Mouse (Mus musculus) midbrain, embryonic 12.5 days (tissue): Measurements from ENCODE around the gene Sptbn1. TPM values are rescaled to one million over a fixed set of nuclear protein-coding genes. Genes with fewer than 3 reads are reported as not detected.

Experiments
- ATAC-seq: fragments of 200-750 bp; cut with Nextera tagmentation; 2 replicates; pipeline ENCODE4 v1.8.0; 2017; ENCODE audit warnings: low read depth, moderate TSS enrichment, moderate library complexity; ENCODE audit not compliant: low FRiP score
- H3K27ac ChIP-seq: fragments of 300-500 bp; sonication (generic); replicated peaks from 2 replicates; pipeline ENCODE4 v1.5.1; 2016; ENCODE audit warnings: mild to moderate bottlenecking
- H3K27me3 ChIP-seq: fragments of 300-500 bp; sonication (generic); 2 replicates; pipeline ENCODE4 v1.6.1; 2016; ENCODE audit warnings: mild to moderate bottlenecking
- H3K36me3 ChIP-seq: fragments of 300-500 bp; sonication (generic); 2 replicates; pipeline ENCODE4 v1.6.1; 2016
- H3K4me1 ChIP-seq: fragments of 300-500 bp; sonication (generic); 2 replicates; pipeline ENCODE4 v1.6.1; 2016
- H3K4me2 ChIP-seq: fragments of 300-500 bp; sonication (generic); replicated peaks from 2 replicates; pipeline ENCODE4 v1.6.1; 2016; ENCODE audit warnings: mild to moderate bottlenecking, moderate library complexity
- H3K4me3 ChIP-seq: fragments of 300-500 bp; sonication (generic); 2 replicates; pipeline ENCODE4 v1.5.1; 2016; ENCODE audit warnings: mild to moderate bottlenecking
- H3K9ac ChIP-seq: fragments of 300-500 bp; sonication (generic); replicated peaks from 2 replicates; pipeline ENCODE4 v1.6.1; 2016; ENCODE audit warnings: mild to moderate bottlenecking, moderate library complexity
- H3K9me3 ChIP-seq: fragments of 300-500 bp; sonication (generic); 2 replicates; pipeline ENCODE4 v1.6.1; 2016; ENCODE audit warnings: mild to moderate bottlenecking
- WGBS: fragments of 180-500 bp; shearing (Covaris S2); methylation state at CpG from one replicate; pipeline ENCODE4 v1.1.7; 2016; 5-methylcytosine and 5-hydroxymethylcytosine counted together
- polyA plus RNA-seq: library from polyadenylated mRNA; unstranded; fragments of >200 nt; fragmentation: Nextera tagmentation; extraction: Ambion mirVana; gene quantifications from 2 replicates; pipeline ENCODE4 v1.2.1, GENCODE M21; 2016

Gene Sptbn1
- polyA plus RNA-seq, 1 experiment from 2014 or later: 108 TPM

DNA sequence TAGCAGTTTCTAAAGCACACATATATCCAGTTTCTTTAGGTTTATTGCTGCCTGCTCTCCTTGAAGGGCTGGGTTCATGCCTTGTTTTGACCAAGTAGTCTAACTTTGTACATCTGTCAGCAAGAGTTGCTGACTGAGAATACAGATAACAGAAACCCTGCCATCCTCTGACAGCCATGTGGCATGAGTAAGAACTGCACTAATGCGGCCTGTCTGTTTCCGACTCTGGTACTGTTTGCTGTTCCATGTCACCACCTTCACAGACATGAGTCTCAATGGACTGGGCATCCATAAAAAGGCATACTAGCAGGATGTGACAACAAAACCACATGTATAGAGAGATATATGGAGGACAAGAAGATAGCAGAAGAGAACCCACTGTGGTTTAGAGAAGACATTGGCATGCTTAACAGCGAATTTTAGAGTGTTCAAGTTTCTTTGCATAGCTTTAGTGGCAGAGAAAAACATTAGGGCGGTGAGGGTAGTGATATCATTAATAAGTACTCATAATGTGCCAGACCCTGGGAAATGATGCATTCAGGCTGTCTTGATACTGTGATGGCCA lies 18.4 kb downstream of the Sptbn1 start:
- H3K4me1 ChIP-seq: no peaks in the 10 kb centered on the region
- no peak overlapping the region for H3K9ac ChIP-seq
- H3K9me3 ChIP-seq: no peaks in the 10 kb centered on the region
- ATAC-seq: no peak
- H3K27me3 ChIP-seq: no peaks in the 10 kb centered on the region
- H3K27ac ChIP-seq: no peak overlapping the region
- 90% methylated on average over 4 of the region's 4 CpGs for WGBS
- no peak overlapping the region for H3K4me3 ChIP-seq
- H3K4me2 ChIP-seq: no peak overlapping the region
- H3K36me3 ChIP-seq: no peaks in the 10 kb centered on the region

DNA sequence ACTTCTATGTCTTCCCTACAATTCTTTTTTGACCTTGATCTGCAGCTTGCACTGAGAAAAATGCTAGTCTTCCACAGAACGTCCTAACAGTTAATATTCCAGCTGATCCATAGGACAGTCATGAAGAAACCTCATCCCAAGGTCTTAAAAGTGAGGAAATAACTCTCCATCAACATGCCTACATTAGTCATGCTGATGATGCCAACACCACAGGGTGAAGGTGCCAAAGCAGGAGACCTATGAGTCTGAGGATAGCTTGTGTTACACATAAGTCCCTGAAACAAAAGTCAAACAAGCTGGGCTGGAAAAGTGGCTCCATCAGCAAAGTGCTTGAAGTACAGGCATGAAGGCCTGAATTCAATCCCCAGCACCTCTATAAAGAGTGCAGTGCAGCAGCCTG lies 20.9 kb downstream of the Sptbn1 start:
- Histone ChIP-seq H3K36me3 (no peaks in the 10 kb centered on the region), H3K27me3 (no peaks in the 10 kb centered on the region), H3K4me2 (no peak overlapping the region), H3K9me3 (no peaks in the 10 kb centered on the region), H3K9ac (no peak overlapping the region), H3K4me3 (no peak overlapping the region), H3K27ac (no peak overlapping the region), H3K4me1 (peaks cover 5% of the 10 kb centered on the region; the same call in 1 of the 2 replicates)
- WGBS: 85% methylated on average over 1 of the region's 1 CpGs
- ATAC-seq: no peak

DNA sequence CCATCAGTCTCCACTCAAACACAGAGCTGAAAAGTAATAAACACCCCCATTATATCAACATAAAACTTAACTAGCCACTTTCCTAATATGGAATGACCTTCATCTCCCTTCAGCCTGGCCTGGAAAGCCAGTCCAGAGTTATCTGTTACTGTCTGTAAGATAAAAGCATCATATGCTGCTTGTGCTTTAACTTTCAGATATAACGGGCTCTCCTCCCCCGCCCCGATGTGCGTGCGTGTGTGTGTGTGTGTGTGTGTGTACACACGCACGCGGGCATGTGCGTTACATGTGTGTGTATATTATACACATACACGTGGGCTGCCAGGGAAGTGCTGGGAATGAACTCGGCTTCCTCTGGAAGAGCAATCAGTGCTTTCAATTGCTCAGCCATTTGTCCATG lies 21.8 kb downstream of the Sptbn1 start:
- no peak for ATAC-seq
- Histone ChIP-seq H3K4me3 (no peak overlapping the region), H3K27ac (no peak overlapping the region), H3K4me2 (no peak overlapping the region), H3K9me3 (no peaks in the 10 kb centered on the region), H3K27me3 (no peaks in the 10 kb centered on the region), H3K4me1 (peaks cover 5% of the 10 kb centered on the region; the same call in 1 of the 2 replicates), H3K9ac (no peak overlapping the region), H3K36me3 (no peaks in the 10 kb centered on the region)
- WGBS: 90% methylated on average over 11 of the region's 11 CpGs

DNA sequence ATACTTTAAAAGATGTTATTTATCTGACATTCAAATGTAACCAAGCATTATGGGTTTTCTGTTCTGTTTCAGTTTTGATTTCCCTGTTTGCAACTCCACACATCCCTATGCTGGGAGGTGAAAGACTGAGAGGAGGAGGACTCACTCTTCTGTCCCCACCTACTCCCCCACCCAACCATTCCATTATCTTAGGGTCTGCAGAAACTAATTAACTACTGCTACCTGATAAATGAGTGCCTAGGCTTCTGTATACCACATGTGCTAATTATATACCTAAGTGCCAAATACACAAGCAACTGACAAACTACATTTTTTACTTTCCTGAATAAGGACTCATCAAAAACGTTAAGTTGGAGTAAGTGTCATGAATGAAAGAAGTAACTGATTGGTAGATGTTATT lies 23.8 kb downstream of the Sptbn1 start:
- peaks cover 5% of the 10 kb centered on the region; the same call in 1 of the 2 replicates for H3K4me1 ChIP-seq
- H3K36me3 ChIP-seq: no peaks in the 10 kb centered on the region
- H3K4me3 ChIP-seq: no peak overlapping the region
- H3K9me3 ChIP-seq: no peaks in the 10 kb centered on the region
- no peak for ATAC-seq
- no peak overlapping the region for H3K9ac ChIP-seq
- H3K27ac ChIP-seq: no peak overlapping the region
- WGBS: 72% methylated on average over 1 of the region's 1 CpGs
- H3K4me2 ChIP-seq: no peak overlapping the region
- H3K27me3 ChIP-seq: no peaks in the 10 kb centered on the region

DNA sequence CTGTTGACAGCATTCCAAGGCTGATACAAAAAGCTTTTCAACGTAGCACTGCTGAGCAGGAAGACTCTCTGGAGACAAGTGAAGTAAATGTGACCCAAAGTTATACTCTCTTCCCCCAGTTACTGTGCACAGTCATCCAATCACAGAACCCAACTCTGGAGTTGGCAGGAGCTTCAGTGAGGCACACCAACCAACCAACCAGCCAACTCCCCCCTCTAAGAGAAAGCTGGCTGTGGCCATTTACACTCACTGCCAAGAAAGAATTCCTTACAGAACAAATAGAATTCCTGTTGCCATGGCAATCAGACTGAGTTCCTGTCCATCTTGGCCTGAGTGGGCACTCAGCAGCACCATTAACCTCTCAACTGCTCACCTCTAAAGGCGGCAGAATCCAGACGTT lies 24.4 kb downstream of the Sptbn1 start:
- Histone ChIP-seq H3K4me3 (no peak overlapping the region), H3K4me2 (no peak overlapping the region), H3K9me3 (no peaks in the 10 kb centered on the region), H3K27me3 (no peaks in the 10 kb centered on the region), H3K36me3 (no peaks in the 10 kb centered on the region), H3K9ac (no peak overlapping the region), H3K4me1 (peaks cover 5% of the 10 kb centered on the region; the same call in 1 of the 2 replicates), H3K27ac (no peak overlapping the region)
- WGBS: 69% methylated on average over 3 of the region's 3 CpGs
- no peak for ATAC-seq

DNA sequence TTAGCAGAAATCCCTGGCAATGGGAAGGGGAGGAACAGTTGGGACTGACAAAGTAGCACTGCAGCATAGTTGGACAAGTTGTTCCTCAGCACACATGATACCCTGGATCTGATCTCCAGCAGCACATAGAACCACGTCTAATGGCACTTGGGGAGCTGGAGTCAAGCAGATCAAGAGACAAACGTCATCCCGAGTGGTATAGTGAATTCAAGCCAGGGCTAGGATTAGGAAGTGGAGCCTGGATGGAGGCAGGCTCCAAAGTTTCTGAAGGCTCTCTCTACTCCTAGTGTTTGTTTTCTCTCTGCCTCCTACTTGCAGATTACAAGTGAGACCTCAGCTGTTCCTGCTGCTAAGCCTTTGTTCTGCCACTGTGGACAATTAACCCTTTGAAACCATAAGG lies 27.1 kb downstream of the Sptbn1 start:
- Histone ChIP-seq H3K4me2 (no peak overlapping the region), H3K4me1 (peaks cover 5% of the 10 kb centered on the region; the same call in 1 of the 2 replicates), H3K27me3 (no peaks in the 10 kb centered on the region), H3K4me3 (no peak overlapping the region), H3K27ac (no peak overlapping the region), H3K9me3 (no peaks in the 10 kb centered on the region), H3K36me3 (no peaks in the 10 kb centered on the region), H3K9ac (no peak overlapping the region)
- ATAC-seq: no peak
- WGBS: 34% methylated on average over 3 of the region's 3 CpGs

DNA sequence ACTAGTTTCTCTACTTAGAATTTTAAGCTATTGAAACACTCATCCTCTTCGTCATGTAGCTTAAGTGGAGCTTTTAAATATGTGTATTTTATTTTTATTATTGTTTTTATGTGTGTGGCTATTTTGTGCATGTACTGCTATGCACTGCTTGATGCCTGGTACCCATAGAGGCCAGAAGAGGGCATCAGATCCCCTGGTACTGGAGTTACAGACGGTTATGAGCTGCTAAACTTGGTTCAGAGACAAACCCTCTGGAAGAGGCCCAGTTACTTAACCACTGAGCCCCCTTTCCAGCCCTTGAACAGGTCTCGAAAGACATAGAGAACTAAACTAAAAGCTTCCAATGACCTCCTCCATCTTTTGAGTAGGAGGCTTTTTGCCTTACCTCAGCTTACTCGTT lies 30.0 kb downstream of the Sptbn1 start:
- WGBS: 65% methylated on average over 4 of the region's 4 CpGs
- no peak for ATAC-seq
- Histone ChIP-seq H3K4me3 (no peak overlapping the region), H3K27me3 (no peaks in the 10 kb centered on the region), H3K36me3 (no peaks in the 10 kb centered on the region), H3K9ac (no peak overlapping the region), H3K27ac (no peak overlapping the region), H3K9me3 (no peaks in the 10 kb centered on the region), H3K4me2 (no peak overlapping the region), H3K4me1 (no peaks in the 10 kb centered on the region)

DNA sequence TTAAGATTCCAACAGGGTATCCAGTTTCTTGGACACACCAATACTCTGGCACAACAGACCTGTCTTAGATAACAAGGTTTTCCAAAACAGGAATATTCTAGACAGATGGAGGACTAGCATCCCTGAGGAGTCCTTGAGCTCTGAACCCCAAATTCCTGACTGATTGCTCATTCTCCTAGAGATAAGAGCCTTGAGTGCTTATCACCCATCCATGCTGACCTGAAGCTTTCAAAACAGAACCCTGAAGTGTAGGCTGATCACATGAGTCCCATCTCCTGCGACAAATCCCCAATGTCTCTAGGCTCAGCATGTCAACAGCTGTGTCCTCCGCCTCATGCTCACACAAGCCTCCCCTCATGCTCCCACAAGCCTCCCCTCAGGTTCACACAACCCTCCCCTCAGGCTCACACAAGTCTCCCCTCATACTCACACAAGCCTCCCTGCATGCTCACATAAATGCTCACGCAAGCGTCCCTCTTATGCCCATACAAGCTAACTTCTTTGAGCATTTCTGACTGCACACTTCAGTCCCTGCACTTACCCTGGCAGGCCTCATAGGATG lies 31.2 kb downstream of the Sptbn1 start:
- WGBS: 84% methylated on average over 4 of the region's 4 CpGs
- no peak overlapping the region for H3K27ac ChIP-seq
- H3K9me3 ChIP-seq: no peaks in the 10 kb centered on the region
- no peaks in the 10 kb centered on the region for H3K27me3 ChIP-seq
- no peaks in the 10 kb centered on the region for H3K4me1 ChIP-seq
- H3K9ac ChIP-seq: no peak overlapping the region
- H3K4me3 ChIP-seq: no peak overlapping the region
- H3K4me2 ChIP-seq: no peak overlapping the region
- H3K36me3 ChIP-seq: no peaks in the 10 kb centered on the region
- no peak for ATAC-seq

DNA sequence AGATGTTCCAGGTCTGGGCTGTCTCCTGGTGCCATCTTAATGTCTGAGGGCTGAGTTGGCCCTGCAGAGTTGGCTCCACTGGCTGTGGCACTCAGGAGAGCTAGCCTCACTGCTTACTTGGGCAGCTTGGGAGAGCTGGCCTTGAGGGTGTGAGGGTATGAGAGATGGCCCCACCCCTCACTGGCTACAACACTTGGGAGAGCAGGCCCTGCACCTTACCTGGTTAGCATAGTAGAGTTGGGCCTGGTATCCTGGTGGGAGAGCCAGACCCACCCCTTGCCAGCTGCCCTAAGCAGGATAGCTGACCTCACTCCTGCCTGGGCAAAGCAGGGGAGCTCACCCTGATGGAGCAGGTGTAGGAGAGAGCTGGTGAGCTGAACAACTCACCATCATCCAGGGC lies 32.3 kb downstream of the Sptbn1 start:
- H3K9ac ChIP-seq: no peak overlapping the region
- H3K27ac ChIP-seq: no peak overlapping the region
- H3K9me3 ChIP-seq: no peaks in the 10 kb centered on the region
- no peaks in the 10 kb centered on the region for H3K27me3 ChIP-seq
- H3K4me1 ChIP-seq: no peaks in the 10 kb centered on the region
- no peak overlapping the region for H3K4me2 ChIP-seq
- ATAC-seq: no peak
- H3K4me3 ChIP-seq: no peak overlapping the region
- H3K36me3 ChIP-seq: no peaks in the 10 kb centered on the region

DNA sequence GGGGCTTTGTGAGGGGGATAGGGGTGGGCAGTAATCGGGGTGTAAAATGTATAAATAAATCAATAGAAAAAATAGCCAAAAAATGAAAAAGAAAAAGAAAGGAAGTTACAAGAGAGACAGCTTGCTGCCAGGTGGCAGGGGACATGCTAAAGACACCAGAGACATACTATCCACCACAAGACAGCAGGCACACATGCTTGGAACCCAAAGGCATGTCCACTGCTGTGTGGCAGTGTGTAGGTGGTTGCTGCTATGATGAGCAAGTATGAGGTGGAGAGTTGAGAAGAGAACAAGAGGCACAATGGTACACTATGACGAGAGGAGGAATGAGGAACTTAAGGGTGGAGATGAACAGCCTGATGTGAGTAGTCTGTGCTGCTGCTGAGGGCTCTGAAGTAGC lies 32.8 kb downstream of the Sptbn1 start:
- Histone ChIP-seq H3K4me3 (no peak overlapping the region), H3K9ac (no peak overlapping the region), H3K4me1 (no peaks in the 10 kb centered on the region), H3K27ac (no peak overlapping the region), H3K4me2 (no peak overlapping the region), H3K27me3 (no peaks in the 10 kb centered on the region), H3K9me3 (no peaks in the 10 kb centered on the region), H3K36me3 (no peaks in the 10 kb centered on the region)
- ATAC-seq: no peak
- 92% methylated on average over 2 of the region's 2 CpGs for WGBS

DNA sequence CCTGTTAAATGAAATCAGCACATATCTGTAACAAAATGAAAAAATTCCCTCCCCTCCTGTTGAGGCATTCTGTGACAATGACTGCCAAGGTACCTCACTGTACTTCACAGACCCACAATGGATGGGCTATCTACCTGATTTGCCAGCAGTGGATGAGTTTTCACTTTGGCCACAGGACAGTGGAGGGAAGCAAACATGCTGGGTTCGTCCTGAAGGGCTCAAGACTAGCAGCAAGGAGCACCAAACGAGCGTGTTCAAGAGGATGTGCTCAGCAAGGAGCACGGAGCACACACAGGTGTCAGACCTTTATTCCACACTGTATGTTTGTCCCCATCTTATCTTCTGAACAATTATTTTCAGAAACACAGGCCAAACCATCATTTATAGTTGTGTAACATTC lies 34.0 kb downstream of the Sptbn1 start:
- H3K27me3 ChIP-seq: no peaks in the 10 kb centered on the region
- no peak overlapping the region for H3K4me2 ChIP-seq
- H3K9ac ChIP-seq: no peak overlapping the region
- no peaks in the 10 kb centered on the region for H3K36me3 ChIP-seq
- H3K4me3 ChIP-seq: no peak overlapping the region
- no peak for ATAC-seq
- H3K27ac ChIP-seq: no peak overlapping the region
- H3K9me3 ChIP-seq: no peaks in the 10 kb centered on the region
- no peaks in the 10 kb centered on the region for H3K4me1 ChIP-seq
- WGBS: 90% methylated on average over 4 of the region's 4 CpGs

DNA sequence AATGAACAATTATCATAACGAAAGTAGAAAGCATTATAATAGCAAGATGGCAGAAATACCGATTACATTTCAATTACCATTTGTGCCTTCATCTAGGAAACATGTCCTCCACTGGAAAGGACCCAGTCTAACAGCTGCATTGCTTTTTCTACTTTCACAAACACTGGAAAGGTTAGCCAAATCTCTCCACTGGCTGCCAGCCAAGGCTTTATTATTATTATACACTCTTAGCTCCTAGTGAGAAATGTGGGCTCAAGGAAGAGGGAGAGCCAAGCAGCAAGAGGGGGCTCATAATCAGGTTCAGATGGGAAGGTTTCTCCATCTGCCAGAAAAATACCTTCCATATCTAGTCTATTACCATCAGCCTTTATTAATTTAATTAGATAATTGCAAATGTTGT lies 35.9 kb downstream of the Sptbn1 start:
- H3K27me3 ChIP-seq: no peaks in the 10 kb centered on the region
- no peak overlapping the region for H3K9ac ChIP-seq
- H3K36me3 ChIP-seq: no peaks in the 10 kb centered on the region
- H3K27ac ChIP-seq: no peak overlapping the region
- H3K4me2 ChIP-seq: no peak overlapping the region
- H3K9me3 ChIP-seq: no peaks in the 10 kb centered on the region
- ATAC-seq: no peak
- no peaks in the 10 kb centered on the region for H3K4me1 ChIP-seq
- WGBS: 82% methylated on average over 2 of the region's 2 CpGs
- no peak overlapping the region for H3K4me3 ChIP-seq

DNA sequence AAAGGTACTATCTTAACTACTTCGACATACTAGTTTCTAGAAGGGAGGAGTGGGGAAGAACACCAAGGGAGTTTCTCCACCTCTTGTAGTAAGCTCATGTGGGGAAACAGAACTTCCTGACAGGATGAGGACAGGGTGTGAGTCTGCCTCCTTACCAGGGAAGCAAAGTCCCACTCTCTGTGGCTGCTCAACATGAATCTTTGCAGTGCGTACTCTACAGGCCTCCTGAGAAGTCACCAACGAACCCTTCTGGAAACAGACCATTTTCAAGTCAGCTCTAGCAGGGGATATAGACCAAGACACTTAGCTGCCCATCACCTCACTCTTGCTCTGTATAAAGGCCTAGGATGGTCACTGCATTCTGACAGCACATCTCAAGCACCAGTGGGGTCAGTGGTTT lies 36.6 kb downstream of the Sptbn1 start:
- Histone ChIP-seq H3K9me3 (no peaks in the 10 kb centered on the region), H3K27me3 (no peaks in the 10 kb centered on the region), H3K9ac (no peak overlapping the region), H3K4me1 (no peaks in the 10 kb centered on the region), H3K27ac (no peak overlapping the region), H3K4me3 (no peak overlapping the region), H3K4me2 (no peak overlapping the region), H3K36me3 (no peaks in the 10 kb centered on the region)
- 80% methylated on average over 3 of the region's 3 CpGs for WGBS
- ATAC-seq: no peak
